Mouse (Mus musculus): ENCODE data around the gene Atp5b. TPM values are rescaled to one million over a fixed set of nuclear protein-coding genes. Genes with fewer than 3 reads are reported as not detected.

The Atp5b gene
- polyA plus RNA-seq (2014; fragmentation: Illumina TruSeq; extraction: RNeasy Lipid Tissue Mini Kit (QIAGEN cat#74804); ENCODE audit: low read depth, low replicate concordance): 333 TPM

DNA sequence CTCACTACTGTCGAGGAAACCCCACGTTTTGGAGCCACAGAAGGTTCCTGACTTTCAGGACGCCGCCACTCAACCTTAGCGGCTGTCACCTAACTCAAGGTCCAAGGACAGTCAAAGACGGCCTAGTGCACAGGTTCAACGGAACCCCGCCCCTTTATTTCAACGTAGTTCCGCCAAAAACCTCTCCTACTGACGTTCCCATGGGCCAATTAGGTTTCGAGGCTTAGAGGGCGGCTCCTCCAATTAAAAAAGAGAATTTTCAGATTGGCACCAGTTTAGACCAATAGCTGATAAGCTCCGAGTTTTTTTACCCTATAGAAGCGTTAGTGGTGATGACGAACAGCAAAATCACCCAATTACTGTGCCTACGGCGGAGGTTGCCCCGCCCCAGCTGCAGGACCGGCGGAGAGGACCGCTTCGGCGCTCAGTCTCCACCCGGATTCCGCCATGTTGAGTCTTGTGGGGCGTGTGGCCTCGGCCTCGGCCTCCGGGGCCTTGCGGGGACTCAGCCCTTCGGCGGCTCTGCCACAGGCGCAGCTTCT, at the start of gene Atp5b:
Atp5b (plus strand) TSS at position 394 of the 542 bp plus-strand sequence.

DNA sequence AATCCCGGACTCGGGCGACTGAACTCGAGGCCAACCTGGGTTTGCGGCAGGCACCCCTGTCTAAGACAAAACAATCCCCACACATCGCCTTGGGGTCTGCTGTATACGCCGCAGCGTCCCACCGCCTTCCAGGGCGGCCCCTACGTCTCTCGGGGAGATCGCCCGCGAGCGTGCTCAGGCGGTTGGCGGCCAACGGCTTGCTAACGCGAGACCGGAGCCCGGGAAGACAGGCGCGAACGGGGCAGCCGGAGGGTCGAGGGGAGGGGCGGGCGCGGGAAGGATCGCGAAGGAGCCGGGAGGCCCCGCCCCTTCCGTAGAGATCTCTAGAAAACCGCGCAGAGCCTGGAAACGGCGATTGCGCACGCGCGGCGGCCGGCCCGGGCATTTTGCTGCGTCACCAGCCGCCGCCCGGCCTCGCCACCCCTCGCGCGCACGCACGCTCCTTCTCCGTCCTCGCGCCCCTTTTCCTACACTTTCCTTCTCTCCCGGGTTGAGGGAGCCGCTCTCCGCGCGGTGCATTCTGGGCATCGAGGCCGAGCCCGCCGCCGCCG, 24.4 kb upstream of the Atp5b start, which contains the start of gene Ptges3:
Ptges3 (plus strand) TSS at position 354 of the 551 bp plus-strand sequence.

DNA sequence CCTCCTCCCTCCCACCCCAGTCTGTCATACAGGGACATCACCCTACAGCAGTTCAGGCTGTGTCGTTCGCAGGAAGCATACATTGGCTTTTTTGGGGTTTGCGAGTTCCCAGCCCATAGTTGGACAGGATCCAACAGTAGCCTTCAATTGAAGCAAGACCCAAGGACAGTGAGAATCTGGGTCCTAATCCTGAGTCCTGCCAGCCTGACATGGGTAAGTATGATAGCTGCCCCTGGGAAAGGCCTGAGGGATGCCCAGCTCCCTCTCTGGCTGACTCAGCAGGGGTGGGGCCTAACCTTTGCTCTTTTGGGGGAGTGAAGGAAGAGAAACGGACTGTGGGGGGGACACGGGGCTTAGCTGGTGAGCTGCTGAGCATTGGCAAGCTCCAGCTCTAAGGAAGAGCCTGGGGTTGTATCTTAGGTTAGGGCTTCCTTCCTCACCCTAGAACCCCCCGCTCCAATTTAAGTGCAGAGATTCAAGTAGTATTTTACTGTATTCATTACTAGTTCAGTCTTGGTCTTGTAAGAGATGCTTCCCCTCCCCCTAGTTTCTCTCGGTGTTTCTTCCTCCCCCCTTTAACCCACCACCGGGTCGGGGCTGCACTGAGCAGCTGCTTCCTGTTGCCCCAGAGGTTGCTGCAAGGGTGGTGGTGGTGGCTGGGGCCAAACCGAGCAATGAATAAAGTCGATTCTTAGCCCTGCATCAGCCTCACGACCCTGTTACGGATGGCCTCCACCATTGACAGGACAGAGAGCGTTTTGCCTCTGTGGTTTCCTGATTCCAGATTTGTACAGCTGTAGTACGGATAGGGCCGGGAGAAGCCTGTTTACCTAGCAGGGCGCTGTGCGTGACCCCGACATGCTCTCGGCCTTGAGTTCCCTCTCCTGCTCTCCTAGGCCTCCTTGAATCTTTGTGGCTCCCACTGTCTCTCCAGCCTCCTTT, 8.8 kb downstream of the Atp5b start, which contains the start of gene Baz2a:
Baz2a (plus strand) TSS at position 14 of the 942 bp plus-strand sequence.

Other genes starting within 250 kb of the Atp5b start
- gene Rdh19, start 233.3 kb upstream of the Atp5b start, polyA plus RNA-seq (2014; fragmentation: Illumina TruSeq; extraction: RNeasy Lipid Tissue Mini Kit (QIAGEN cat#74804); ENCODE audit: low read depth, low replicate concordance): not detected
- gene Rdh16f2, start 216.8 kb upstream of the Atp5b start, polyA plus RNA-seq (2014; fragmentation: Illumina TruSeq; extraction: RNeasy Lipid Tissue Mini Kit (QIAGEN cat#74804); ENCODE audit: low read depth, low replicate concordance): not detected
- gene Rdh7, start 194.5 kb upstream of the Atp5b start, polyA plus RNA-seq (2014; fragmentation: Illumina TruSeq; extraction: RNeasy Lipid Tissue Mini Kit (QIAGEN cat#74804); ENCODE audit: low read depth, low replicate concordance): not detected
- 0.69 TPM for gene Sdr9c7, start 184.8 kb upstream of the Atp5b start, polyA plus RNA-seq (2014; fragmentation: Illumina TruSeq; extraction: RNeasy Lipid Tissue Mini Kit (QIAGEN cat#74804); ENCODE audit: low read depth, low replicate concordance)
- gene Hsd17b6, start 75.7 kb upstream of the Atp5b start, polyA plus RNA-seq (2014; fragmentation: Illumina TruSeq; extraction: RNeasy Lipid Tissue Mini Kit (QIAGEN cat#74804); ENCODE audit: low read depth, low replicate concordance): not detected
- gene Prim1, start 68.1 kb upstream of the Atp5b start, polyA plus RNA-seq (2014; fragmentation: Illumina TruSeq; extraction: RNeasy Lipid Tissue Mini Kit (QIAGEN cat#74804); ENCODE audit: low read depth, low replicate concordance): 23.5 TPM
- 988 TPM for gene Naca, start 47.7 kb upstream of the Atp5b start, polyA plus RNA-seq (2014; fragmentation: Illumina TruSeq; extraction: RNeasy Lipid Tissue Mini Kit (QIAGEN cat#74804); ENCODE audit: low read depth, low replicate concordance)
- gene Ptges3, start 24.3 kb upstream of the Atp5b start, polyA plus RNA-seq (2014; fragmentation: Illumina TruSeq; extraction: RNeasy Lipid Tissue Mini Kit (QIAGEN cat#74804); ENCODE audit: low read depth, low replicate concordance): 541 TPM
- gene Baz2a, start 8.3 kb downstream of the Atp5b start, polyA plus RNA-seq (2014; fragmentation: Illumina TruSeq; extraction: RNeasy Lipid Tissue Mini Kit (QIAGEN cat#74804); ENCODE audit: low read depth, low replicate concordance): 58.1 TPM
- gene Rbms2, start 97.0 kb downstream of the Atp5b start, polyA plus RNA-seq (2014; fragmentation: Illumina TruSeq; extraction: RNeasy Lipid Tissue Mini Kit (QIAGEN cat#74804); ENCODE audit: low read depth, low replicate concordance): 5.9 TPM
- gene Gls2, start 111.2 kb downstream of the Atp5b start, polyA plus RNA-seq (2014; fragmentation: Illumina TruSeq; extraction: RNeasy Lipid Tissue Mini Kit (QIAGEN cat#74804); ENCODE audit: low read depth, low replicate concordance): 0.53 TPM
- gene Spryd4, start 128.5 kb downstream of the Atp5b start, polyA plus RNA-seq (2014; fragmentation: Illumina TruSeq; extraction: RNeasy Lipid Tissue Mini Kit (QIAGEN cat#74804); ENCODE audit: low read depth, low replicate concordance): 3.3 TPM
- gene Mip, start 142.6 kb downstream of the Atp5b start, polyA plus RNA-seq (2014; fragmentation: Illumina TruSeq; extraction: RNeasy Lipid Tissue Mini Kit (QIAGEN cat#74804); ENCODE audit: low read depth, low replicate concordance): not detected
- 2.2 TPM for gene Timeless, start 148.8 kb downstream of the Atp5b start, polyA plus RNA-seq (2014; fragmentation: Illumina TruSeq; extraction: RNeasy Lipid Tissue Mini Kit (QIAGEN cat#74804); ENCODE audit: low read depth, low replicate concordance)
- gene Apon, start 170.8 kb downstream of the Atp5b start, polyA plus RNA-seq (2014; fragmentation: Illumina TruSeq; extraction: RNeasy Lipid Tissue Mini Kit (QIAGEN cat#74804); ENCODE audit: low read depth, low replicate concordance): not detected
- 0.34 TPM for gene Apof, start 185.4 kb downstream of the Atp5b start, polyA plus RNA-seq (2014; fragmentation: Illumina TruSeq; extraction: RNeasy Lipid Tissue Mini Kit (QIAGEN cat#74804); ENCODE audit: low read depth, low replicate concordance)
- gene Stat2, start 187.3 kb downstream of the Atp5b start, polyA plus RNA-seq (2014; fragmentation: Illumina TruSeq; extraction: RNeasy Lipid Tissue Mini Kit (QIAGEN cat#74804); ENCODE audit: low read depth, low replicate concordance): 1.8 TPM
- gene Il23a, start 215.5 kb downstream of the Atp5b start, polyA plus RNA-seq (2014; fragmentation: Illumina TruSeq; extraction: RNeasy Lipid Tissue Mini Kit (QIAGEN cat#74804); ENCODE audit: low read depth, low replicate concordance): 0.36 TPM
- 10.8 TPM for gene Pan2, start 220.1 kb downstream of the Atp5b start, polyA plus RNA-seq (2014; fragmentation: Illumina TruSeq; extraction: RNeasy Lipid Tissue Mini Kit (QIAGEN cat#74804); ENCODE audit: low read depth, low replicate concordance)
- gene Cnpy2, start 239.2 kb downstream of the Atp5b start, polyA plus RNA-seq (2014; fragmentation: Illumina TruSeq; extraction: RNeasy Lipid Tissue Mini Kit (QIAGEN cat#74804); ENCODE audit: low read depth, low replicate concordance): 7.6 TPM